Mouse (Mus musculus) ES-E14 (cell line): ENCODE measurements around the gene Wnk2. TPM values are rescaled to one million over a fixed set of nuclear protein-coding genes. Genes with fewer than 3 reads are reported as not detected.

Experiments used
- DNase-seq: peaks from one replicate; pipeline ENCODE4 v3.0.0-alpha.2; 2013; ENCODE audit warnings: low read depth, low spot score
- H3K27ac ChIP-seq: 2 replicates; pipeline ENCODE4 v1.5.1; 2012; ENCODE audit warnings: low read depth, mild to moderate bottlenecking, low read length, moderate library complexity, mixed read lengths; ENCODE audit not compliant: poor library complexity, insufficient read depth, severe bottlenecking
- H3K36me3 ChIP-seq: 2 replicates; pipeline ENCODE4 v1.6.1; 2012; ENCODE audit warnings: mild to moderate bottlenecking, low read length, moderate library complexity, mixed read lengths; ENCODE audit not compliant: control insufficient read depth, poor library complexity, insufficient read depth, severe bottlenecking
- H3K4me1 ChIP-seq, 2 experiments: fragments of 150-350 bp in 1 of 2; sonication (generic) in 1 of 2; 2 replicates each; pipeline ENCODE4 v1.6.1; 2012; ENCODE audit warnings: low read length in 2 of 2, mild to moderate bottlenecking in 1 of 2, mixed read lengths in 1 of 2; ENCODE audit not compliant: control insufficient read depth in 2 of 2, insufficient read depth in 2 of 2, poor library complexity in 1 of 2
- H3K4me3 ChIP-seq, 2 experiments: fragments of 150-350 bp in 1 of 2; sonication (generic) in 1 of 2; 2 replicates each; pipeline ENCODE4 v1.5.1; 2012; ENCODE audit warnings: low read length in 2 of 2, low read depth in 1 of 2, mild to moderate bottlenecking in 1 of 2, mixed read lengths in 1 of 2; ENCODE audit not compliant: insufficient read depth in 1 of 2, poor library complexity in 1 of 2, severe bottlenecking in 1 of 2
- H3K9ac ChIP-seq: 2 replicates; pipeline ENCODE4 v1.6.1; 2012; ENCODE audit warnings: low read depth, mild to moderate bottlenecking, low read length, mixed read lengths; ENCODE audit not compliant: poor library complexity, insufficient read depth, severe bottlenecking
- H3K9me3 ChIP-seq: fragments of 150-350 bp; sonication (generic); 2 replicates; pipeline ENCODE4 v1.6.1; 2012; ENCODE audit warnings: low read depth, mild to moderate bottlenecking, low read length; ENCODE audit not compliant: control insufficient read depth, insufficient read depth
- CHD2 ChIP-seq: IDR thresholded peaks from 2 replicates; pipeline ENCODE4 v1.6.1; 2014; ENCODE audit warnings: mild to moderate bottlenecking, low read depth, low read length, inconsistent platforms
- HCFC1 ChIP-seq: IDR thresholded peaks from 2 replicates; pipeline ENCODE4 v1.6.1; 2012; ENCODE audit warnings: low read length, inconsistent platforms, borderline replicate concordance; ENCODE audit not compliant: insufficient read depth
- MAFK ChIP-seq: IDR thresholded peaks from 2 replicates; pipeline ENCODE4 v1.6.1; 2014; ENCODE audit warnings: mild to moderate bottlenecking, low read depth, low read length, inconsistent platforms; ENCODE audit not compliant: insufficient read depth
- ZC3H11A ChIP-seq: IDR thresholded peaks from 2 replicates; pipeline ENCODE4 v1.6.1; 2012; ENCODE audit warnings: low read depth, mild to moderate bottlenecking, inconsistent platforms, low read length, borderline replicate concordance
- ZNF384 ChIP-seq: IDR thresholded peaks from 2 replicates; pipeline ENCODE4 v1.6.1; 2012; ENCODE audit warnings: low read depth, low read length, inconsistent platforms
- in situ Hi-C, 2 experiments: fragments of 600-800 bp; cut with MboI; formaldehyde crosslinking; loops; one replicate each; pipeline ENCODE4 v1.15.1; 2025; ENCODE audit warnings: low sequenced_read_pairs in 2 of 2, inconsistent platforms in 1 of 2; ENCODE audit not compliant: unreplicated experiment in 2 of 2
- total RNA-seq: library from RNA; depleted of rRNA; stranded (reverse); fragments of 300-350 nt; gene quantifications from 2 replicates; pipeline ENCODE4 v1.2.3, GENCODE M21; 2012

Wnk2 gene
- total RNA-seq, 1 experiment = 1.6 TPM

DNA sequence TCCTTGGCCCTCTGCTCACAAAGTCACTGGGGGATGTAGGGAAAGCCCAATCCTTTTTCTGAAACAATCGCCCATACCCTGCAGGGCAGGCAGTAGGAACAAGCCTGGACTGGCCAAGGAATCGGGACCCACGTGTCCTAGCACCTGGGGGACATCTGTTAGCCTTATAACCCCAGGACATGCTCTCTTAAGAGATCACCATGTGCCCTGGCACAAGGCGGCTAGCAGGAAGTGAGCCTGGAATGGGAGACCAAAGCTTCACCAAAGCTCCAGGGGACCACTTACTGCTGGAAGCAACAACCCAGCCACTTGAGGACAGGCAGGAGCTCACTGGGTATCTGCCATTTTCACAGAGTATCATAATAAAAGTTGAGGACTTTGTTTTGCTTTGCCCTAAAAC, 63.0 kb downstream of the Wnk2 start:
- no peak overlapping the region for H3K4me3 ChIP-seq
- H3K4me1 ChIP-seq = no peaks in the 10 kb centered on the region
- H3K9me3 ChIP-seq = no peaks in the 10 kb centered on the region
- DNase-seq = no peak
- H3K27ac ChIP-seq = no peak overlapping the region; the same call in 1 of the 2 replicates
- in situ Hi-C loops = no loop called here
- TF ChIP-seq MAFK = no peak
- no peak for TF ChIP-seq HCFC1
- no peak for TF ChIP-seq ZC3H11A
- TF ChIP-seq ZNF384 = no peak
- TF ChIP-seq CHD2 = no peak
- no peak overlapping the region for H3K9ac ChIP-seq
- H3K36me3 ChIP-seq = no peaks in the 10 kb centered on the region

DNA sequence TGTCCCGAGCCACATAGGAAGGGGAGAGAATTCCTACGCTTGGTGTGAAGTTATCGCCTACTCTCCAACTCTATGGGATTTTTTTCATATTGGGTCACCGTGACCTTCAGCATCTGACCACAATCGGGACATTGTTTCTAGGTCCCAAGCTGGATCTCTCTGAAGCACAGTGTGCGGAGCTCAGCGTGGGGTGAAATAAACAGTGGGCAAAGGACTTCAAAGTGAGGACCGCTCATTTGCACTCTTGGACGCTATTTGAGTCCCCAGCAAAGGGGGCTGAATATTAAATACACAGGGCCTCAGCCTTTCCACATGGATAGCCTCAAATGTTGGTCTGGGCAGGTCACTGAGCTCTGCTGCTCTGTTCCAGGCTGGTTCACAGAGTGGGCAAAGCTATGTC, 63.9 kb downstream of the Wnk2 start:
- no peak overlapping the region for H3K27ac ChIP-seq
- no peak overlapping the region for H3K9ac ChIP-seq
- in situ Hi-C loops = no loop called here
- DNase-seq = no peak
- TF ChIP-seq ZNF384 (no peak), ZC3H11A (no peak), MAFK (no peak), CHD2 (no peak), HCFC1 (no peak)
- no peaks in the 10 kb centered on the region for H3K9me3 ChIP-seq
- no peaks in the 10 kb centered on the region for H3K4me1 ChIP-seq
- H3K4me3 ChIP-seq = no peak overlapping the region
- H3K36me3 ChIP-seq = no peaks in the 10 kb centered on the region

DNA sequence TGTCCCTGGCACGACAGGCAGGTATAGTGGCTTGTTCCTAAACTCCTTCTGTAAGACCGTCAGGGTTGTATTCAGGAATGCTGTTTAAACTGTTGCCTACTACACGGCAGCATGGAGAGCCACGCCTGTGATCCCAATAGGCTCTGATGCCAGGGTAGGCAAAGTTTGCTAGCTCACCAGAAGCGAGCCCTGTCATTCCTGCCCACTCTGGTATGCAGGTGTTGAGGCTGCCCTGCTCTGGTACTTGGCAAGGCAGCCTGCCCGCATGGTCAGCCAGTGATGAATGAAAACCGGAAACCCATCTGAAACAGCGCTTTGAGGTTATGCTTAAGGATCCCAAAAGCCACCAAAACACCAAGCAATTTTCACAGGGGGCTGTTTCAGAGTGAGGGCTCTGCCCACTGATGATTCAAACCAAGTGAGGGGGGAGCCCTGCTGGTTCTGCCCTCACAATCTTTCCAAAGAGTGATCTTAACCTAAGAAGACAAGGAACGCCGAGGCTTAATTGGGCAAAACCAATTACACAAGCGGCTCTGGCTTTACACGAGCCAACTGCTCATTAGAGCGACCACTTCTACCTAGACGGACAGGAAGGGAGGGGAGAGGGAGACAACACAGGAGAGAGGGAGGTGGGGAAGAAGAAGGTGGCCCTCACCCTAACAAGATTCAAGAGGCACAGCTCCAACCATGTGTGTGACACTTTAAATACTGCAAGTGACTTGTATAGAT, 65.5 kb downstream of the Wnk2 start:
- H3K36me3 ChIP-seq = no peaks in the 10 kb centered on the region
- H3K27ac ChIP-seq = no peak overlapping the region
- in situ Hi-C loops = no loop called here

DNA sequence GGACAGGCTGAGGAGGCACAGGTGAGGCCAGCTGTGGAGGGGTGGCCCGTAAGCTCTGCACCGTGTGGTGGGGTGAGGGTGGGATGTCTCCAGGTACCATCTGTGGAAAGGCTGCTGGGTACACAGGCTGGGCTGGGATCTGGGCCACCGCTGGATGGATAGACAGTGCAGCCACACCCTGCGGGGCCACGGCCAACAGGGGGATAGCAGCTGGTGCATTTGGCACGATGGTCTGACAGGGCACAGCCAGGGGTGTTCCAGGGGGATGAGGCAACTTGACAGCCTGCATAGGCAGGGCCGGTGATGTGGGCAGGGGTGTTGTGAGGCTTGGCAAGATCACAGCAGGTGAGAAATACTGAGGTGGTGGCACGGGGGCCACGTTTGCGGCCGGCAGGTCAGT, 71.6 kb downstream of the Wnk2 start:
- no peaks in the 10 kb centered on the region; a peak in 1 of 4 replicates for H3K4me1 ChIP-seq
- H3K27ac ChIP-seq = no peak overlapping the region
- no peak for DNase-seq
- H3K9ac ChIP-seq = no peak overlapping the region
- TF ChIP-seq HCFC1 (no peak), ZNF384 (no peak), MAFK (no peak), CHD2 (no peak), ZC3H11A (no peak)
- no peak overlapping the region for H3K4me3 ChIP-seq
- in situ Hi-C loops = no loop called here
- no peaks in the 10 kb centered on the region for H3K36me3 ChIP-seq
- H3K9me3 ChIP-seq = no peaks in the 10 kb centered on the region

More for the DNA sequence above, 65.5 kb downstream of the Wnk2 start:
- no peak for DNase-seq
- Histone ChIP-seq H3K9me3 (no peaks in the 10 kb centered on the region), H3K4me1 (no peaks in the 10 kb centered on the region), H3K9ac (no peak overlapping the region), H3K4me3 (no peak overlapping the region)
- no peak for TF ChIP-seq ZNF384
- TF ChIP-seq MAFK = no peak

DNA sequence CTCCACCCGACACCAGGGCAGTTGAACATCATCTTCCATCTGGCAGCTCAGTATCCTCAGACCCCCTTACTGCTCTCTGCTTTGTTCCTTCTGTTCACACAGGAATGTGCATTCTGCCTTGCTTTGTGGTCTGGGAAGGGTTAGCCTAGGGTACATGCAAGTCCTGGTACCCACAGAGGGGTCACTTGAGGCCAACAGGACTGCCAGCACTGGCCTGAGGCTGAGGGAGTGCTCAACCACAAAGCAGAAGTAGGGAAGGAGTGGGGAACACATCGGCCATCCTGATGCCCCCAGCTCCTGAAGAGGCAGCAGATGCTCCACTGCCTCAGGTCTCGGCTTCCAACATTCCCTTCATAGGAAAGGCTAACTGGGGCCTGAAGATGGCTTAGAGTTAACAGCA, 72.4 kb downstream of the Wnk2 start:
- DNase-seq = no peak
- Histone ChIP-seq H3K4me1 (no peaks in the 10 kb centered on the region; a peak in 1 of 4 replicates), H3K9ac (no peak overlapping the region), H3K9me3 (no peaks in the 10 kb centered on the region), H3K27ac (no peak overlapping the region), H3K36me3 (no peaks in the 10 kb centered on the region), H3K4me3 (no peak overlapping the region)
- in situ Hi-C loops = no loop called here
- TF ChIP-seq ZNF384 = no peak
- TF ChIP-seq ZC3H11A = no peak
- no peak for TF ChIP-seq HCFC1
- TF ChIP-seq CHD2 = no peak
- TF ChIP-seq MAFK = no peak
